Mouse (Mus musculus) midbrain, embryonic 16.5 days (tissue): ENCODE measurements at regions not wholly inside any gene's neighbourhood (a gene's known extent, or its start where the extent isn't known, plus 50 kb on each side); places are given as distances from the start of the nearest gene placed in this dataset.

ENCODE experiments used
- ATAC-seq: fragments of 200-750 bp; cut with Nextera tagmentation; 2 replicates; pipeline ENCODE4 v1.8.0; 2017; ENCODE audit warnings: moderate TSS enrichment
- H3K27ac ChIP-seq: fragments of 300-500 bp; sonication (generic); 2 replicates; pipeline ENCODE4 v1.5.1; 2014; ENCODE audit warnings: mild to moderate bottlenecking, low read length, mixed read lengths
- H3K27me3 ChIP-seq: fragments of 300-500 bp; sonication (generic); 2 replicates; pipeline ENCODE4 v1.6.1; 2014; ENCODE audit warnings: low read depth, low read length, mixed read lengths; ENCODE audit not compliant: control insufficient read depth, insufficient read depth
- H3K36me3 ChIP-seq: fragments of 300-500 bp; sonication (generic); 2 replicates; pipeline ENCODE4 v1.6.1; 2014; ENCODE audit warnings: mild to moderate bottlenecking, low read length, moderate library complexity, mixed read lengths; ENCODE audit not compliant: control insufficient read depth, insufficient read depth
- H3K4me1 ChIP-seq: fragments of 300-500 bp; sonication (generic); 2 replicates; pipeline ENCODE4 v1.6.1; 2014; ENCODE audit warnings: mild to moderate bottlenecking, low read length, mixed read lengths; ENCODE audit not compliant: control insufficient read depth, insufficient read depth
- H3K4me2 ChIP-seq: fragments of 300-500 bp; sonication (generic); 2 replicates; pipeline ENCODE4 v1.6.1; 2014; ENCODE audit warnings: mild to moderate bottlenecking, low read length, mixed read lengths
- H3K4me3 ChIP-seq: fragments of 300-500 bp; sonication (generic); 2 replicates; pipeline ENCODE4 v1.5.1; 2014; ENCODE audit warnings: low read depth, mild to moderate bottlenecking, low read length, moderate library complexity, mixed read lengths
- H3K9ac ChIP-seq: fragments of 300-500 bp; sonication (generic); 2 replicates; pipeline ENCODE4 v1.6.1; 2014; ENCODE audit warnings: low read depth, low read length, mixed read lengths
- H3K9me3 ChIP-seq: fragments of 300-500 bp; sonication (generic); replicated peaks from 2 replicates; pipeline ENCODE4 v1.6.1; 2014; ENCODE audit warnings: mild to moderate bottlenecking, low read length, mixed read lengths; ENCODE audit not compliant: control insufficient read depth, poor library complexity, severe bottlenecking
- WGBS: fragments of 180-500 bp; shearing (Covaris S2); extraction: QIAGEN DNeasy Blood & Tissue Kit; methylation state at CpG from one replicate; pipeline ENCODE4 v1.1.7; 2014; 5-methylcytosine and 5-hydroxymethylcytosine counted together

DNA sequence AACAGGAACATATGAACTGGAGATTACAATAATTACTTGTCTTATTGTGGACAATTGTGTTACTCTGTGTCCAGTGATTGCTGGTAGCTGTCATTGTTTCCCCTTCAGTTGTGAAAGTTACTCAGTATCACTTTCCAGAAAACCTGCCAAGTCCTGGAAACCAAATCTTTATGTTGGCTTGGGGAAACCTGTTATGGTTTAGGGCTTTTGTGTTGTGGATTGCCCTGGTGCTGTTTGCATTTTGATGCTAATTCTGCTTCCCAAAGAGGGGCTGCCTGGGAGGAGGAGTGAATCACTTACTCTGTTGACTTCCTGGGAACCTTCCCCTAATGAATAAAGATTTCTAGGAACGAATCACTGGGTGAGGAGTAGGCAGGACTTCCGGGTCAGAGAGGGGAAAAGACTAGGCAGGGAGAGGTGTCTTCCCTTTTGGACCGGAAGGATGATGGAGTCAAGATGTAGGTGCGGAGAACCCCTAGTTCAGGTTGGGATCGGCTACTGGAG is 321.6 kb downstream of the Nedd1 start:
- no peak overlapping the region for H3K27ac ChIP-seq
- no peak overlapping the region for H3K9ac ChIP-seq
- no peak overlapping the region for H3K4me2 ChIP-seq
- WGBS = 69% methylated on average over 5 of the region's 5 CpGs
- ATAC-seq = no peak
- no peaks in the 10 kb centered on the region for H3K27me3 ChIP-seq
- H3K9me3 ChIP-seq = no peaks in the 10 kb centered on the region
- no peaks in the 10 kb centered on the region for H3K36me3 ChIP-seq
- 0 out of 2 replicates have a peak, but pooled peaks cover 3% of the 10 kb centered on the region for H3K4me1 ChIP-seq
- no peak overlapping the region for H3K4me3 ChIP-seq

DNA sequence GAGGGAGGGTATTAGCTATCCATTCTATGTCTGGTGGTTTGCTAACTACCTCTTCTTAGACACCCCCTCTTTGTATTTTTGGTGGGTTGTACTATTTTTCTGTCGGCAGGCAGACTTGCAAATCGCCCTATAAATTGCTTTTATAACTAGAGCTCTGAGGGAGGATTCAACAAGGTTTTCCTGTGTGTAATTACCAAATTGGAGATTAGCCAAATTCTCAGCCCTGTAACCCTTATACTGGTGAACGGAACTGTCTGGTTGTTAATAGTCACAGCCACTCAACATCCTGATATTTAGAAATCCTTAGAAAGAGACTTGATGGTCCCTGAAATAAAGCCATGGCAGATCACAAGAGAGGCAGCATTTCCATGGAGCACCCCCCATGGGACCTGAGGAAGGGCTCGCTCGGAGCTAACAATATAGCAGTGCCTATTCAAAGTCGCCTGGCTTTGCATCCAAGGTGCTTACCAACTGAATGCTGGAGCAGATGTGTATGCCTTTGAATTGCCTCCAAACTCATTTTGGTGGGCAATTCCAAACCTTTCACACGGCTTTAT is 333.0 kb downstream of the Nedd1 start:
- no peak overlapping the region for H3K9ac ChIP-seq
- no peaks in the 10 kb centered on the region for H3K27me3 ChIP-seq
- ATAC-seq = no peak
- H3K9me3 ChIP-seq = no peaks in the 10 kb centered on the region
- no peak overlapping the region for H3K4me2 ChIP-seq
- no peaks in the 10 kb centered on the region for H3K36me3 ChIP-seq
- H3K27ac ChIP-seq = no peak overlapping the region
- H3K4me1 ChIP-seq = 0 out of 2 replicates have a peak, but pooled peaks cover 2% of the 10 kb centered on the region
- whole genome bisulfite sequencing = 26% methylated on average over 7 of the region's 7 CpGs
- no peak overlapping the region for H3K4me3 ChIP-seq

DNA sequence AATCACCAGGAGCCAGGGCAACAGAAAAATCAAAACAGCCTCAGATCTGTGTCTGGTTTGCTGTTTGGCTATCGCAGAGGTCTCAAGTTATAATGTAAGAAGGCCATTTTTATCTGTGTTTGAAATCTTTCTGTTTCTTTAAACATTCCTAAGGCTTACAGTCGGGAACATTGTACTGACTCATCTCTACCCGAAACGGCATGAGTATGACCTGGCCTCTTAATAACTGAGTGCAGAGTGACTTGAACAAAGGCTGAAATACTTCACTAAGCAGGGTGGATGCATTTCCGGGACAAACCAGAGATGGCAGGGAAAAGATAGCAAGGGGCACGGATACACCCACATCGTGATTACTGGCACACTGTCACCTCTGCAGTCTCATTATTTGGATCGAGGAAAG is 355.1 kb downstream of the Nedd1 start:
- Histone ChIP-seq H3K4me2 (no peak overlapping the region), H3K27me3 (no peaks in the 10 kb centered on the region), H3K9ac (no peak overlapping the region), H3K4me3 (no peak overlapping the region), H3K4me1 (no peaks in the 10 kb centered on the region), H3K9me3 (no peaks in the 10 kb centered on the region), H3K36me3 (no peaks in the 10 kb centered on the region), H3K27ac (no peak overlapping the region)
- ATAC-seq = no peak
- WGBS = 77% methylated on average over 8 of the region's 8 CpGs

DNA sequence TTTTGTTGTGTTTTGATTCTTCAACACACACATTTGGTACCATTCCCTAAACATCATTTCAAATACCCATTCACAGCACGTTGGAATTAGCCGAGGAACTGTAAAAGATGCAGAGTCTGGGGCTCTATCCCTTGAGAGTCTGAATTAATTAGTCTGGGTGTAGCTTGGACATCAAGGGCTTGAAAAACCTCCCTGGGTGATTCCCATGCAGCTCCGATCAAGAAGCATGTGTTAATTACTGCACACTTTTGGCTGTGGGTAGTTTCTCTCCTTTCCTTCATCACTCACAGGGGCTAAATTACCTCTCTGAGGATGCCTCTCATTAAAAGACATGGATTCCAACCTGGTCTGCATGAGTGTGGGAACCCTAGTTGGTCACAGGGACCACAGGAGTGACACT is 365.5 kb downstream of the Nedd1 start:
- WGBS = 46% methylated on average over 3 of the region's 3 CpGs
- no peak overlapping the region for H3K9ac ChIP-seq
- H3K4me3 ChIP-seq = no peak overlapping the region
- no peaks in the 10 kb centered on the region for H3K4me1 ChIP-seq
- no peaks in the 10 kb centered on the region for H3K27me3 ChIP-seq
- H3K9me3 ChIP-seq = no peaks in the 10 kb centered on the region
- no peak overlapping the region for H3K27ac ChIP-seq
- H3K36me3 ChIP-seq = no peaks in the 10 kb centered on the region
- no peak for ATAC-seq
- H3K4me2 ChIP-seq = no peak overlapping the region

DNA sequence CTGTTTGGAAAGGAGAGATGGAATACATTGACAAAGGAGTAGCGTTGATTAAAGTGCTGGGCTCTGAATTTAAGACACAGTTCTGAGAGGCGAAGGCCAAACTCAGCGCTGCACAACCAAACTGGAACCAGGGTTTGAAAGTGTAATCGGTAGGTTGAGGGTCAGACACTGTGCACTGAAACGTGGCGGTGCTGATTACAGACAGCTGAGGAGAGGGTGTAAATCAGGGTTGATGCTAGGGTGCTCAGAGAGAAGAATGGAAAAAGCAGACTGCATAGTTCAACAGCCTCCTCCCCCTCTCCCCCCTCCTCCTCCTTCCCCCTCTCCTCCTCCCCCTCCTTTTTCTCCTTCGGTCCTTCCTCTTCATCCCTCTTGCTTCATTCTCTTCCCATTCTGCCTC is 373.2 kb downstream of the Nedd1 start:
- peaks cover 8% of the 10 kb centered on the region; the same call in 1 of the 2 replicates for H3K4me1 ChIP-seq
- 74% methylated on average over 6 of the region's 7 CpGs for WGBS
- no peak for ATAC-seq
- no peak overlapping the region for H3K4me2 ChIP-seq
- no peak overlapping the region for H3K9ac ChIP-seq
- H3K27me3 ChIP-seq = no peaks in the 10 kb centered on the region
- H3K4me3 ChIP-seq = no peak overlapping the region
- no peaks in the 10 kb centered on the region for H3K9me3 ChIP-seq
- H3K27ac ChIP-seq = no peak overlapping the region
- H3K36me3 ChIP-seq = no peaks in the 10 kb centered on the region

DNA sequence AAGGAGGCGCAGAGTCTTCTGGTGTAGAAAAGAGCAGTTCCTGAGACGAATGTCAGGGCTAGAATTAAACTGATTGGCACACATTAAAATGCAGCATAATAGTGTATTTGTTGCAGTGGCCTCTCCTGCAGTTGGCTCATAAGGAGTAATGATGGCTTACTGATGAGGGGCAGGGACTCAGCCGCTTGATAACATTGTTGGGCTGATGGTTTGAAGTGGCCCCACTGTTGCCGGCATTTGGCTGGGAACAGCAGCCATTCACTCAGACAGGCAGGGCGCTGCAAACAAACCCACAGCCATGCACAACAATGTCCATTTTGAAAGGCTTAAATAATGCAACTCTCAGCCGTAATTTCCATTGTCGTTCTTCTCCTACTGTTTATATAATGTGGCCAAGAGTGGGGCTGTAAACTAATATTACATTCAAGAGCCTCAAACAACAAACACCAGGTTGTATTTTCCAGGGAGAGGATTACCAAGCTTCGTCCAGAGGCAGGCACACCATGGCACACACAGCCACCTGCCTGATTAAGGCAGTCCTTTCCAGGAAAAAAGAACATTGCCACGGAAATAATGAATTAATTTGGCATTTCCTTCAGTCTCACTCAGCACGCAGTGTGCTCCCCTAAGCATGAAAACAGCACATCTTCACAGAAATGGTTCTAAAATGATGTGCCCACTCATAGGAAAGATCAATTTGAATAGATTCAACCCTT is 374.1 kb downstream of the Nedd1 start:
- no peak overlapping the region for H3K27ac ChIP-seq
- WGBS = 43% methylated on average over 10 of the region's 10 CpGs

DNA sequence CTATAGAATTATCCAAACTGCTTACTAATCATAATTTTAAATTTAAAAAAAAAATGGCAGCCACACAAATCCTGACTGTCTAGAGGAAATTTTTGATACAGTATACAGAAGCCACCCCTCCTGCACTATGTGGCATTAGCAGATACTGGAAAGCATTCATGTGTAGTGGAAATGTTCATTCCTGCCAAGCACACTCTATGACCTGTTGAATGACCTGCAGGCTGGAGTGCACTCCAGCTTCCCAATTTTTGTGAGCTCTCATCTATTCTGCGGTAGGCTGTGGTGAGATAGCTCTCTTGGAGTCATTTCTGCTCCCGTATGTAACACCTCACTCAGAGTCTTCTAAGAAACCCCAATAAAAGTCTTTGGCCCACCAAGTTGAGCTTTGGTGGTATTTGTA is 382.5 kb downstream of the Nedd1 start:
- H3K9me3 ChIP-seq = no peaks in the 10 kb centered on the region
- ATAC-seq = no peak
- no peak overlapping the region for H3K27ac ChIP-seq
- no peak overlapping the region for H3K9ac ChIP-seq
- no peaks in the 10 kb centered on the region for H3K27me3 ChIP-seq
- no peak overlapping the region for H3K4me3 ChIP-seq
- WGBS = 94% methylated on average over 2 of the region's 2 CpGs
- H3K4me2 ChIP-seq = no peak overlapping the region
- H3K4me1 ChIP-seq = no peaks in the 10 kb centered on the region
- H3K36me3 ChIP-seq = no peaks in the 10 kb centered on the region

More for the DNA sequence above, 374.1 kb downstream of the Nedd1 start:
- Histone ChIP-seq H3K9me3 (no peaks in the 10 kb centered on the region), H3K4me3 (no peak overlapping the region), H3K27me3 (no peaks in the 10 kb centered on the region), H3K9ac (no peak overlapping the region), H3K36me3 (no peaks in the 10 kb centered on the region), H3K4me1 (peaks cover 8% of the 10 kb centered on the region; the same call in 1 of the 2 replicates), H3K4me2 (no peak overlapping the region)
- no peak for ATAC-seq

DNA sequence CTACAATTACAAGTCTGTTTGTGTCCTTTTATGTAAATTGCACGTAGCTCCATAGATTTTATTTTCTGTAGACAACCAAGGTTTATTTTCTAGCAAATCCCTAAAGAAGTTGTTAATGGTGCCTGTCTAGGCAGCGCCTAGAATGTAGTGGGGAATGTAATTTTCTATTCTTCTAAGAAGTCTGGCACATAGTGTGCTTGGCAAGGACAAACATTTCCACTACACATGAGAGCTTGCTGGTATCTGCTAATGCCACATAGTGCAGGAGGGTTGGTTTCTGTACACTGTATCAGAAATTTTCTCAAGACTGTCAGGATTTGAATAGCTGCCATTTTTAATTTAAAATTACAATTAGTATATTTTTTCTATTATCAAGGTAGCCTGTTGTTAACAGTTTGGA is 385.3 kb downstream of the Nedd1 start:
- Histone ChIP-seq H3K4me2 (no peak overlapping the region), H3K4me1 (peaks cover 8% of the 10 kb centered on the region), H3K9ac (no peak overlapping the region), H3K9me3 (no peaks in the 10 kb centered on the region), H3K27me3 (no peaks in the 10 kb centered on the region), H3K27ac (no peak overlapping the region), H3K36me3 (no peaks in the 10 kb centered on the region), H3K4me3 (no peak overlapping the region)
- WGBS = 89% methylated on average over 2 of the region's 2 CpGs
- ATAC-seq = no peak

DNA sequence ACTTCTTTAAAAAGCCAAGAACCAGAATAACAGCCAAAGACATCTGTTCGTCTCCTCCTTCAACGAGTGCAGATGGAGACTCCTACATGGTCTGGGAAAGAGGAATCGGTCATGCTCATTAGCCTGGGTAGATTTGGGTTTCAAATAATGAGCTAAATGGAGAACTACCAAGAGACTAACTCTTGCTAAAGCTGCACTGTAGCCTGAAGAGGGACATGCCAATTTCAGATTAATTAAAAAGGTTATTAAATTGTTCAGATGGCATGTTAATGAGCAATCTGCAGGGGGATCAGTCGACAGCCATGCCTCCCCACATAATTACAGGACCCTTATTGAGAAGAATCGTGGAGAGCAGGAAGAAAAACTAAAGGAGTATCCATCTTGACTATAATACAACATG is 386.1 kb downstream of the Nedd1 start:
- Histone ChIP-seq H3K4me2 (no peak overlapping the region), H3K36me3 (no peaks in the 10 kb centered on the region), H3K9ac (no peak overlapping the region), H3K4me1 (peaks cover 8% of the 10 kb centered on the region), H3K27ac (no peak overlapping the region), H3K4me3 (no peak overlapping the region), H3K9me3 (no peaks in the 10 kb centered on the region), H3K27me3 (no peaks in the 10 kb centered on the region)
- WGBS = 51% methylated on average over 5 of the region's 5 CpGs
- ATAC-seq = no peak
